ENCODE assay signal across 14 mouse cellular contexts in the genomic region with DNA sequence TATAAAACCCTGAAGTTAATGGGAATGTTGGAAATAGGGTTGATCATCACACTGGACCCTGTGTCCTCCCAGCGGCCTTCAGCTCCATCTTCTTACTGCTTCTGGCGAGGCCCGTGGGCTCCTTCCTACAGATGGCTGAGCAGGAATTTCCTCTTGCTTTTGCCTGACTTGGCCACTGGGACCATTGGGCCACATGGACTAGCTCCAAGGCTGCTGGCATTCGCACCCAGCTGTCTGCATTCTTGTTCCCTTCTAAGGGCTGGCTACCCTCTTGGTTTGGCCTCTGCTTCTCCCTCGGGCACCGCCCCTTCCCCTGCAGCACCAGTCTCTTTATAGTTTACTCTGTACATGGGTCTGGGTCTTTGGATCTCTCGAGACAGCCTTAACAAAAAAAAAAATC. TPM values are rescaled to one million over a fixed set of nuclear protein-coding genes. Genes with fewer than 3 reads are reported as not detected.
DNase-seq lines count a peak whose midpoint lies in the region; ATAC-seq and TF ChIP-seq lines count a peak whose summit lies in the region.
"Had no signal": no experiment of that assay in that cellular context is flagged by ENCODE, and none has a peak within 500 bp of the region (broad histone marks: within the 10 kb centered on the region; RNA-seq: fewer than 3 reads in every experiment).

No protein-coding gene starts in this region.

- H3K27me3 ChIP-seq in hindbrain, postnatal 0 days (ENCODE audit: insufficient read depth, low read length): no peaks in the 10 kb centered on the region
- no peaks in the 10 kb centered on the region for H3K27me3 ChIP-seq in hindbrain, embryonic 13.5 days
- H3K27me3 ChIP-seq in heart, embryonic 16.5 days (ENCODE audit: control insufficient read depth, insufficient read depth, low read length): no peaks in the 10 kb centered on the region
- no peaks in the 10 kb centered on the region for H3K27me3 ChIP-seq in hindbrain, embryonic 11.5 days (ENCODE audit: control insufficient read depth, insufficient read depth, low read length)
- H3K27me3 ChIP-seq in midbrain, embryonic 14.5 days (ENCODE audit: control insufficient read depth, insufficient read depth, low read length): no peaks in the 10 kb centered on the region
- H3K27me3 ChIP-seq in intestine, embryonic 16.5 days (replicated peaks; ENCODE audit: control insufficient read depth, insufficient read depth, low read length): no peaks in the 10 kb centered on the region
- H3K27me3 ChIP-seq: heart, embryonic 13.5 days; lung, embryonic 15.5 days had no signal

- no peak overlapping the region for H3K4me2 ChIP-seq in hindbrain, postnatal 0 days (ENCODE audit: low read depth, low read length)
- H3K4me2 ChIP-seq in hindbrain, embryonic 13.5 days: no peak overlapping the region
- H3K4me2 ChIP-seq in heart, embryonic 16.5 days (ENCODE audit: low read depth, low read length): no peak overlapping the region
- H3K4me2 ChIP-seq in hindbrain, embryonic 11.5 days (replicated peaks; ENCODE audit: low read depth, low read length): no peak overlapping the region
- no peak overlapping the region for H3K4me2 ChIP-seq in midbrain, embryonic 14.5 days (ENCODE audit: low read length)
- no peak overlapping the region for H3K4me2 ChIP-seq in intestine, embryonic 16.5 days (ENCODE audit: low read depth, low read length)
- H3K4me2 ChIP-seq: heart, embryonic 13.5 days; lung, embryonic 15.5 days had no signal

- no peak overlapping the region for H3K4me3 ChIP-seq in hindbrain, postnatal 0 days (ENCODE audit: low read length)
- H3K4me3 ChIP-seq in hindbrain, embryonic 13.5 days: no peak overlapping the region
- no peak overlapping the region for H3K4me3 ChIP-seq in heart, embryonic 16.5 days (ENCODE audit: low read length)
- no peak overlapping the region for H3K4me3 ChIP-seq in hindbrain, embryonic 11.5 days (ENCODE audit: low read depth, low read length)
- no peak overlapping the region for H3K4me3 ChIP-seq in midbrain, embryonic 14.5 days (replicated peaks; ENCODE audit: low read depth, low read length)
- H3K4me3 ChIP-seq in intestine, embryonic 16.5 days (ENCODE audit: low read length): no peak overlapping the region
- H3K4me3 ChIP-seq: erythroblast, embryonic 14.5 days; heart, embryonic 13.5 days; limb, embryonic 10.5 days; lung, embryonic 15.5 days had no signal

- H3K36me3 ChIP-seq in hindbrain, postnatal 0 days (ENCODE audit: insufficient read depth, low read length): peaks cover 9% of the 10 kb centered on the region; the same call in 1 of the 2 replicates
- peaks cover 50% of the 10 kb centered on the region for H3K36me3 ChIP-seq in hindbrain, embryonic 13.5 days
- peaks cover 27% of the 10 kb centered on the region for H3K36me3 ChIP-seq in heart, embryonic 16.5 days (ENCODE audit: control insufficient read depth, insufficient read depth)
- no peaks in the 10 kb centered on the region; the same call in 1 of the 2 replicates for H3K36me3 ChIP-seq in hindbrain, embryonic 11.5 days (ENCODE audit: control insufficient read depth, insufficient read depth, low read length)
- H3K36me3 ChIP-seq in midbrain, embryonic 14.5 days (ENCODE audit: control insufficient read depth, insufficient read depth, low read length): peaks cover 35% of the 10 kb centered on the region
- peaks cover 6% of the 10 kb centered on the region for H3K36me3 ChIP-seq in intestine, embryonic 16.5 days (ENCODE audit: control insufficient read depth, insufficient read depth, low read length)

- no peak overlapping the region for H3K9ac ChIP-seq in hindbrain, postnatal 0 days (replicated peaks; ENCODE audit: low read length)
- H3K9ac ChIP-seq in hindbrain, embryonic 13.5 days: no peak overlapping the region
- H3K9ac ChIP-seq in heart, embryonic 16.5 days (ENCODE audit: low read length): no peak overlapping the region
- no peak overlapping the region for H3K9ac ChIP-seq in hindbrain, embryonic 11.5 days (ENCODE audit: low read depth, low read length)
- H3K9ac ChIP-seq in midbrain, embryonic 14.5 days (replicated peaks; ENCODE audit: low read length): no peak overlapping the region
- no peak overlapping the region for H3K9ac ChIP-seq in intestine, embryonic 16.5 days (ENCODE audit: low read depth, low read length)
- H3K9ac ChIP-seq: heart, embryonic 13.5 days; lung, embryonic 15.5 days had no signal

- H3K9me3 ChIP-seq in hindbrain, postnatal 0 days (ENCODE audit: low read length): no peaks in the 10 kb centered on the region
- no peaks in the 10 kb centered on the region for H3K9me3 ChIP-seq in hindbrain, embryonic 13.5 days
- no peaks in the 10 kb centered on the region for H3K9me3 ChIP-seq in heart, embryonic 16.5 days (replicated peaks; ENCODE audit: control insufficient read depth, low read length)
- no peaks in the 10 kb centered on the region for H3K9me3 ChIP-seq in hindbrain, embryonic 11.5 days (ENCODE audit: control insufficient read depth, low read length)
- no peaks in the 10 kb centered on the region for H3K9me3 ChIP-seq in midbrain, embryonic 14.5 days (ENCODE audit: control insufficient read depth, low read length)
- no peaks in the 10 kb centered on the region for H3K9me3 ChIP-seq in intestine, embryonic 16.5 days (ENCODE audit: control insufficient read depth, low read length)
- H3K9me3 ChIP-seq: heart, embryonic 13.5 days; limb, embryonic 10.5 days; lung, embryonic 15.5 days had no signal

- no peak for ATAC-seq in hindbrain, postnatal 0 days
- no peak for ATAC-seq in hindbrain, embryonic 13.5 days (ENCODE audit: low FRiP score)
- ATAC-seq in heart, embryonic 16.5 days (replicated peaks; ENCODE audit: extremely low read depth, insufficient read depth, low FRiP score): no peak
- ATAC-seq in hindbrain, embryonic 11.5 days (ENCODE audit: low FRiP score): no peak
- no peak for ATAC-seq in midbrain, embryonic 14.5 days (ENCODE audit: low FRiP score, low TSS enrichment)
- ATAC-seq in intestine, embryonic 16.5 days: no peak
- ATAC-seq: CD4-positive, CD25-positive, alpha-beta regulatory T cell, adult 4 months; midbrain, embryonic 16.5 days had no signal

- 57% methylated on average over 7 of the region's 7 CpGs for WGBS in hindbrain, postnatal 0 days
- 90% methylated on average over 7 of the region's 7 CpGs for WGBS in hindbrain, embryonic 13.5 days
- 80% methylated on average over 7 of the region's 7 CpGs for WGBS in heart, embryonic 16.5 days
- WGBS in hindbrain, embryonic 11.5 days: 82% methylated on average over 7 of the region's 7 CpGs
- WGBS in midbrain, embryonic 14.5 days: 89% methylated on average over 7 of the region's 7 CpGs
- 85% methylated on average over 7 of the region's 7 CpGs for WGBS in intestine, embryonic 16.5 days

- DNase-seq in hindbrain, postnatal 0 days (ENCODE audit: low spot score): peak; percentile 40
- peak; percentile 44 for DNase-seq in MN1 (ENCODE audit: low spot score)
- DNase-seq in adrenal gland, postnatal 25 days: peak; percentile 26
- DNase-seq in hindbrain, embryonic 11.5 days (ENCODE audit: low spot score): no peak
- no peak for DNase-seq in midbrain, embryonic 14.5 days

- H3K4me1 ChIP-seq in hindbrain, postnatal 0 days (ENCODE audit: insufficient read depth, low read length): no peaks in the 10 kb centered on the region
- no peaks in the 10 kb centered on the region for H3K4me1 ChIP-seq in hindbrain, embryonic 13.5 days (replicated peaks)
- peaks cover 7% of the 10 kb centered on the region; the same call in 1 of the 2 replicates for H3K4me1 ChIP-seq in heart, embryonic 16.5 days (ENCODE audit: control insufficient read depth, insufficient read depth, low read length)
- no peaks in the 10 kb centered on the region for H3K4me1 ChIP-seq in hindbrain, embryonic 11.5 days (replicated peaks; ENCODE audit: control insufficient read depth, insufficient read depth, low read length)
- no peaks in the 10 kb centered on the region for H3K4me1 ChIP-seq in midbrain, embryonic 14.5 days (ENCODE audit: control insufficient read depth, insufficient read depth, low read length)
- peaks cover 7% of the 10 kb centered on the region for H3K4me1 ChIP-seq in intestine, embryonic 16.5 days (ENCODE audit: control insufficient read depth, insufficient read depth, low read length)
- H3K4me1 ChIP-seq: limb, embryonic 10.5 days; lung, embryonic 15.5 days had no signal

- no peak for TF ChIP-seq CTCF in hindbrain, postnatal 0 days (IDR thresholded peaks at IDR 0.05; ENCODE audit: low read depth)

- no peak overlapping the region for H3K27ac ChIP-seq in hindbrain, postnatal 0 days
- no peak overlapping the region for H3K27ac ChIP-seq in hindbrain, embryonic 13.5 days
- H3K27ac ChIP-seq in heart, embryonic 16.5 days (ENCODE audit: low read length): peak overlapping the region; percentile 2; the same call in 1 of the 2 replicates
- no peak overlapping the region for H3K27ac ChIP-seq in hindbrain, embryonic 11.5 days (ENCODE audit: low read depth, low read length)
- H3K27ac ChIP-seq in midbrain, embryonic 14.5 days (replicated peaks; ENCODE audit: low read depth, low read length): no peak overlapping the region
- H3K27ac ChIP-seq in intestine, embryonic 16.5 days (ENCODE audit: low read length): no peak overlapping the region
- H3K27ac ChIP-seq: heart, embryonic 13.5 days; limb, embryonic 10.5 days; lung, embryonic 15.5 days had no signal

RNA-seq across cellular contexts. Expression of gene Mmd, which starts 26.4 kb away (rescaled TPM):
- 200 and 229 TPM in 2 replicates for total RNA-seq in hindbrain, postnatal 0 days (2014; rRNA removed)
- polyA plus RNA-seq in hindbrain, postnatal 0 days (2015; fragmentation: Nextera tagmentation; extraction: Ambion mirVana): 97.2 and 101 TPM in 2 replicates
- 105 and 114 TPM in 2 replicates for polyA plus RNA-seq in hindbrain, embryonic 13.5 days (2015; fragmentation: Nextera tagmentation; extraction: Ambion mirVana)
- total RNA-seq in adrenal gland, postnatal 25 days (2021): 63.3 and 69.1 TPM in 2 replicates
- polyA plus RNA-seq in heart, embryonic 16.5 days (2015; fragmentation: Nextera tagmentation; extraction: Ambion mirVana): 77.0 and 80.2 TPM in 2 replicates
- polyA plus RNA-seq in hindbrain, embryonic 11.5 days (2014; fragmentation: Nextera tagmentation; extraction: Ambion mirVana): 47.7 and 57.6 TPM in 2 replicates
- polyA plus RNA-seq in midbrain, embryonic 14.5 days (2014; fragmentation: Nextera tagmentation; extraction: Ambion mirVana): 91.2 and 93.6 TPM in 2 replicates
- 47.7 and 49.4 TPM in 2 replicates for polyA plus RNA-seq in intestine, embryonic 16.5 days (2015; fragmentation: Nextera tagmentation; extraction: Ambion mirVana)

Comparison
In these comparisons a context has a peak if more than half of its experiments do, and no peak if none do; other contexts are left out.
1. DNase-seq: peak in hindbrain, postnatal 0 days (single experiment), MN1 (single experiment) and adrenal gland, postnatal 25 days (single experiment); none in hindbrain, embryonic 11.5 days (single experiment) and midbrain, embryonic 14.5 days (single experiment).